Mouse (Mus musculus): ENCODE data around the gene Nit2. TPM values are rescaled to one million over a fixed set of nuclear protein-coding genes. Genes with fewer than 3 reads are reported as not detected.
A peak's percentile ranks its signal among the peaks of the same experiment; 100 is the strongest.

Gene Nit2
- polyA plus RNA-seq, 1 experiment from 2014 or later = 60.1 TPM

DNA sequence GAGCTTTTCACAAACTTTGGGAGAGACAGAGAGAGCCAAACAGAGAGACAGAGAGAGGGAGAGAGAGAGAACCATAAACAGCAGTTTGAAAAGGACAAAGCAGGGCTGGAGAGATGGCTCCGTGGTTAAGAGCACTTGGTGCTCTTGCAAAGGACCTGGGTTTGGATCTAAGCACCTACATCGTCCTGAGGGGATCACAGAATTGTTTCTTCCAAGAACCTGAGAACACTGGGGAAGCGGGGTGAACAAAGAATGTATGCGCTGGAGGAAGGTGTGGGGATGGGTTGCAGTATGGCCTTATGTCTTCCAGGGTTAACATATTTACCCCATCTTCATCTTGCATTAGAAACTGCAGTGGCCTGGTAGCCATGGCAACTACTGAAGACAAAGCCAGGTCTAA is 1.1 kb upstream of the Nit2 start:
- no peaks in the 10 kb centered on the region for H3K9me3 ChIP-seq (ENCODE audit: control insufficient read depth, low read length)
- ATAC-seq = no peak
- H3K9ac ChIP-seq (ENCODE audit: low read depth, low read length) = no peak overlapping the region
- H3K36me3 ChIP-seq (ENCODE audit: control insufficient read depth, insufficient read depth, low read length) = peaks cover 10% of the 10 kb centered on the region
- no peaks in the 10 kb centered on the region for H3K27me3 ChIP-seq (replicated peaks; ENCODE audit: control insufficient read depth, insufficient read depth, low read length)
- no peak overlapping the region for H3K27ac ChIP-seq (ENCODE audit: low read depth, low read length)
- 56% methylated on average over 4 of the region's 4 CpGs for WGBS
- no peak overlapping the region for H3K4me2 ChIP-seq (ENCODE audit: low read length)
- H3K4me3 ChIP-seq (ENCODE audit: low read length) = no peak overlapping the region
- no peaks in the 10 kb centered on the region for H3K4me1 ChIP-seq (ENCODE audit: control insufficient read depth, insufficient read depth, low read depth, low read length)

DNA sequence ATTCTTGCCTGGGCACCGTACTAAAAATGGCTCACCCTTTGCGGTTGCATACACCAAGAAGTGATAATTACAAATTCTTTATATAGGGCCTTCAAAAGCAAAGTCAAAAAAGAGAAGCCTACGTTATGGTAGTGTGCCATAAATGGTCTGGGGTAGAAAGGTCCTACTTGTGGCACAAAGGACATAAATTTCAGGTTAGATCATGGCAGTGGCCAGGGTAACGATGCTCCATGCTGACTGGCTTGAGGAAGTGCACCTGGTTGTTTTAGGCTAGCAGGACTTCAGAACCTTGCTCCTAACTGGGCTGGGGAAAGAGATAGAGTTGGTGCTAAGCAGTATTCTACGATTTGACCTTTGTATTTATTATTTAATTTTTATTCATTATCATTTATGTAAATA is 372 bp upstream of the Nit2 start:
- Histone ChIP-seq H3K9me3 (ENCODE audit: control insufficient read depth, low read length) (no peaks in the 10 kb centered on the region), H3K27ac (ENCODE audit: low read depth, low read length) (peak overlapping the region; percentile 89), H3K4me2 (ENCODE audit: low read length) (peak overlapping the region; percentile 85), H3K9ac (ENCODE audit: low read depth, low read length) (peak overlapping the region; percentile 88), H3K4me3 (ENCODE audit: low read length) (peak overlapping the region; percentile 93), H3K36me3 (ENCODE audit: control insufficient read depth, insufficient read depth, low read length) (peaks cover 10% of the 10 kb centered on the region), H3K4me1 (ENCODE audit: control insufficient read depth, insufficient read depth, low read depth, low read length) (no peaks in the 10 kb centered on the region), H3K27me3 (replicated peaks; ENCODE audit: control insufficient read depth, insufficient read depth, low read length) (no peaks in the 10 kb centered on the region)
- WGBS = 24% methylated on average over 5 of the region's 5 CpGs
- no peak for ATAC-seq

DNA sequence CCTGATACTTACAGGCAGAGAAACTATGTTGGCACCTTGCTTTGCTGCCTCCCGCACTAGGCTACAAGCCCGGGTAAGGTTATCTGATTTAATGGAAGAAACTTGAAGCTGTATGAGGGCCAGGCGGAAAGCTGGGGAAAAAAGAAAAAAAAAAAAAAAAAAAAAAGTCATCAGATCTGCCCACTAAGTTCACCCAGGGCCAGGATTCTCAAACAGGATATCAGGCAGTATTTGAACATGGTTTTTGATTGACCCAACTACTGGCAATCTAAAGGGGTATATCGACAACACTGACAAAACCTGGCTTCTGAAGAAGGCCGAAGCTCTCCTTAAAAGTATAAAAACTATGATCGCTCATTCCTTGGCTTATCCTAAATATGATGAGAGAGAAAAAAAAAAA is 1.1 kb downstream of the Nit2 start:
- Histone ChIP-seq H3K4me1 (ENCODE audit: control insufficient read depth, insufficient read depth, low read depth, low read length) (no peaks in the 10 kb centered on the region), H3K27ac (ENCODE audit: low read depth, low read length) (no peak overlapping the region), H3K36me3 (ENCODE audit: control insufficient read depth, insufficient read depth, low read length) (peaks cover 5% of the 10 kb centered on the region), H3K4me3 (ENCODE audit: low read length) (peak overlapping the region; percentile 93), H3K9me3 (ENCODE audit: control insufficient read depth, low read length) (no peaks in the 10 kb centered on the region), H3K27me3 (replicated peaks; ENCODE audit: control insufficient read depth, insufficient read depth, low read length) (no peaks in the 10 kb centered on the region), H3K4me2 (ENCODE audit: low read length) (peak overlapping the region; percentile 85), H3K9ac (ENCODE audit: low read depth, low read length) (no peak overlapping the region)
- WGBS = 89% methylated on average over 6 of the region's 6 CpGs
- ATAC-seq = no peak

DNA sequence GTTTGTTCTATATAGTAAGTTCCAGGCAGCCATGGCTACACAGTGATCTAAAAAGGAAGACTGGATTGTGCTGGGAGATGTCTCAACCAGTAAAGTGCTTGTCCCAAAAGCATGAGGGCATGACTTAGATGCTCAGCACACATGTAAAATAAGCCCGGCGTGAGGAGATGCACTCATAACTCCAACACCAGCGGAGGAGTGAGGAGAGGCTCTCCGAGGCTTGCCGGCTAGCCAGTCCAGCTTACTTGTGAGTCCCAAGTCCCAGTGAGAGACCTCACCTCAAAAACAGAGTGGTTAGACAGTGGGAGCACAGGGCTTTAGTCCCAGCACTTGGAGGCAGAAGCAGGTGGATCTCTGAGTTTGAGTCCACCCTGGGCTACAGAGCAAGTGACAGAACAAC is 2.0 kb downstream of the Nit2 start:
- Histone ChIP-seq H3K27ac (ENCODE audit: low read depth, low read length) (no peak overlapping the region), H3K27me3 (replicated peaks; ENCODE audit: control insufficient read depth, insufficient read depth, low read length) (no peaks in the 10 kb centered on the region), H3K36me3 (ENCODE audit: control insufficient read depth, insufficient read depth, low read length) (peaks cover under 1% of the 10 kb centered on the region; the same call in 1 of the 2 replicates), H3K4me3 (ENCODE audit: low read length) (no peak overlapping the region), H3K4me2 (ENCODE audit: low read length) (no peak overlapping the region), H3K9me3 (ENCODE audit: control insufficient read depth, low read length) (no peaks in the 10 kb centered on the region), H3K9ac (ENCODE audit: low read depth, low read length) (no peak overlapping the region), H3K4me1 (ENCODE audit: control insufficient read depth, insufficient read depth, low read depth, low read length) (no peaks in the 10 kb centered on the region)
- no peak for ATAC-seq
- WGBS = 100% methylated on average over 5 of the region's 5 CpGs

DNA sequence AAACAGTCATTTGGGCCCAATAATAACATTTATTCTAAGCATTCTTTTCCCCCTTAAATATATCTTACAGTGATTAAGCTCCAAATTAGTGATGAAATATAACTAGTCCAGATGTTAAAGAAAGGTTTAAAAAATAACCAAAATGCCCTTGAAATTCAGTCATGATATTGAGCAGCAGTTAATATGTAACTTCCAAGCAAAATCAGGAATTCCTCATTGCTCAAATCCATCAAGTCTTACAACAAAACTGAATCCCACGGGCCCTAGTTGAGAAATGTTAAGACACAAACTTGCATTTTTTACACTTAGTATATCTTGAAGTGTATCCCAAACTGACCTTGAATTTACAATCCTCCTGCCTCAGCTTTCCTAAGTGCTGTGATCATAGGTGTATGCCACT is 3.4 kb downstream of the Nit2 start:
- Histone ChIP-seq H3K9ac (ENCODE audit: low read depth, low read length) (no peak overlapping the region), H3K4me1 (ENCODE audit: control insufficient read depth, insufficient read depth, low read depth, low read length) (no peaks in the 10 kb centered on the region), H3K27me3 (replicated peaks; ENCODE audit: control insufficient read depth, insufficient read depth, low read length) (no peaks in the 10 kb centered on the region), H3K27ac (ENCODE audit: low read depth, low read length) (no peak overlapping the region), H3K36me3 (ENCODE audit: control insufficient read depth, insufficient read depth, low read length) (no peaks in the 10 kb centered on the region), H3K9me3 (ENCODE audit: control insufficient read depth, low read length) (no peaks in the 10 kb centered on the region), H3K4me3 (ENCODE audit: low read length) (no peak overlapping the region), H3K4me2 (ENCODE audit: low read length) (no peak overlapping the region)
- 97% methylated on average over 1 of the region's 1 CpGs for WGBS
- no peak for ATAC-seq

DNA sequence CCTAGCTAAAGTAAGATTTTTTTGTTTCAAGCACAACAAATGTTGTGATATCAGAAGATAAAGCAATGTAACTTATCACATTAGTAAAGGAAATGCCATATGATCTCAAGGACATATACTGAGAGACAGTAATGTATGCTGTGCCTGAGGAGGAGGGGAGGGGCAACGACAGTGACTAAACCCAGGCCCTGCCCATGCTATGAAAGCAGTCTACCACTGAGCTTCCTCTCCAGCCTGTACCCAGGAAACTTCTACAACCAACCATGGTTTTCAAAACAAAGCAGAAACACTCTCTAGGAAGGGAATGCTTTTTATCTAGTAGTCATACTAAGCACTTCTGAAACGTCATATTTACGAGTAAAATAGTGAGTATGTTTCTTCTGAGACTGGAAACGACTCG is 4.3 kb downstream of the Nit2 start:
- H3K4me3 ChIP-seq (ENCODE audit: low read length) = no peak overlapping the region
- no peak overlapping the region for H3K27ac ChIP-seq (ENCODE audit: low read depth, low read length)
- no peaks in the 10 kb centered on the region for H3K27me3 ChIP-seq (replicated peaks; ENCODE audit: control insufficient read depth, insufficient read depth, low read length)
- WGBS = 93% methylated on average over 5 of the region's 5 CpGs
- H3K9ac ChIP-seq (ENCODE audit: low read depth, low read length) = no peak overlapping the region
- H3K9me3 ChIP-seq (ENCODE audit: control insufficient read depth, low read length) = no peaks in the 10 kb centered on the region
- H3K36me3 ChIP-seq (ENCODE audit: control insufficient read depth, insufficient read depth, low read length) = peaks cover 4% of the 10 kb centered on the region; the same call in 1 of the 2 replicates
- no peaks in the 10 kb centered on the region for H3K4me1 ChIP-seq (ENCODE audit: control insufficient read depth, insufficient read depth, low read depth, low read length)
- H3K4me2 ChIP-seq (ENCODE audit: low read length) = no peak overlapping the region
- no peak for ATAC-seq

DNA sequence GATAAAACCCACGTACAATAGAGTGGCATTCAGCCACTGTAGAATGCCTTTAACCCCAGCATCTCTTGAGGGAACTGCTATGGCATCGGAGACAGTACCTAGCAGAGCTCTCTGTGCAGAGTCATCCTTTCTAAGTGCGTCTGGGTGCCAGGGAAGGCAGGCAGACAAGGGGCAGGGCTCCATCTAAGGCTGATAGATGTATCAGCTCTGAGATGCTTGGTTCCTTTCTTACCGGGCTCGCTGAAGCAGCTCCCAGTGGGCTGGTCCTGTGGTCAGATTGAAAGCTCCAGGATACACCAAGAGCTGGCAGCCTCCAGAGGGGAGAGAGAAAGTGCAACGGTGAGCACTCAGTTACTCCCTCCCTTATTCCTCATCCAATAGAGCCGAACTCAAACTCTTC is 7.3 kb downstream of the Nit2 start:
- Histone ChIP-seq H3K27me3 (replicated peaks; ENCODE audit: control insufficient read depth, insufficient read depth, low read length) (no peaks in the 10 kb centered on the region), H3K4me2 (ENCODE audit: low read length) (no peak overlapping the region), H3K36me3 (ENCODE audit: control insufficient read depth, insufficient read depth, low read length) (peaks cover 14% of the 10 kb centered on the region), H3K9ac (ENCODE audit: low read depth, low read length) (no peak overlapping the region), H3K4me3 (ENCODE audit: low read length) (no peak overlapping the region), H3K9me3 (ENCODE audit: control insufficient read depth, low read length) (no peaks in the 10 kb centered on the region), H3K4me1 (ENCODE audit: control insufficient read depth, insufficient read depth, low read depth, low read length) (no peaks in the 10 kb centered on the region), H3K27ac (ENCODE audit: low read depth, low read length) (no peak overlapping the region)
- ATAC-seq = no peak
- 65% methylated on average over 7 of the region's 7 CpGs for WGBS

DNA sequence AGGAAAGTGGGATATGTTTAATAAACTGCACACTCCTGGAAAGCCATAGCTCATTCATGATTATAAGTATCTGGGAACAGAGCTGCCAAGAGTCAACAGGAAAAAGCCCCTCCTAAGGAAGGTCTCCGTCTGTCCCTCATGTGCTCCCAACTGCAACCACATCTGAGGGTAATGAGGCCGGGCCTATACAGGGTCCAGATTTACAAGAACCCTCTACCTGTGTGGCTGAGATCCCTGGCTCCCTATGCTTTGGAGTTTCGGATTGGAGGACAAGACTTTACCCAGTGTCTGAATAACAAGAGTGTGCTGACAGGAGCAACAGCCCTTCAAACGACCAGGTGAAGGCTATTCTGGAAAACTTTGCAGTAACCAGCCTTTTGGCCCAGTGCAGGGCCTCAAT is 9.4 kb downstream of the Nit2 start:
- Histone ChIP-seq H3K4me2 (ENCODE audit: low read length) (no peak overlapping the region), H3K36me3 (ENCODE audit: control insufficient read depth, insufficient read depth, low read length) (peaks cover 20% of the 10 kb centered on the region), H3K9ac (ENCODE audit: low read depth, low read length) (no peak overlapping the region), H3K4me3 (ENCODE audit: low read length) (no peak overlapping the region), H3K4me1 (ENCODE audit: control insufficient read depth, insufficient read depth, low read depth, low read length) (no peaks in the 10 kb centered on the region), H3K27me3 (replicated peaks; ENCODE audit: control insufficient read depth, insufficient read depth, low read length) (no peaks in the 10 kb centered on the region), H3K9me3 (ENCODE audit: control insufficient read depth, low read length) (no peaks in the 10 kb centered on the region), H3K27ac (ENCODE audit: low read depth, low read length) (no peak overlapping the region)
- no peak for ATAC-seq
- 82% methylated on average over 4 of the region's 4 CpGs for WGBS

DNA sequence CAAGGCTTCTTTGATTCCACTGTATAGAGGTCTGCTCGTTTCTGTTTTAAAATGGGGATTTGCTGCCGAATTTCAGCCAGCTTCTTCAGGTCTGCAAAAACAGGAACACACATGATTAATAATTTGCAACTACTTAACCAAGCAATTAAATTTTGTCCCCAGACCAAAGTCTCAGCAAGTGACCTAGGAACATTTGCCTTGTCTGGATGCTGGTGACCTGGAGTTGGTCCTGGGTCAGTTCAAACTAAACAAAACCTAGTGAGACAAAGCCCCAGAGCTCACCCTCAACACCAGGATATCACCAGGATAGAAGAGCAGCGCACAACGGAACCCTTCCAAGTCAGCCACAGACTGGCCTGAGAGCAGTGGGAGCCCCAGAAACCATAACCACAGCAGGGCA is 10.1 kb downstream of the Nit2 start:
- ATAC-seq = no peak
- H3K4me1 ChIP-seq (ENCODE audit: control insufficient read depth, insufficient read depth, low read depth, low read length) = no peaks in the 10 kb centered on the region
- no peak overlapping the region for H3K4me2 ChIP-seq (ENCODE audit: low read length)
- no peaks in the 10 kb centered on the region for H3K27me3 ChIP-seq (replicated peaks; ENCODE audit: control insufficient read depth, insufficient read depth, low read length)
- no peak overlapping the region for H3K4me3 ChIP-seq (ENCODE audit: low read length)
- H3K9ac ChIP-seq (ENCODE audit: low read depth, low read length) = no peak overlapping the region
- 94% methylated on average over 4 of the region's 4 CpGs for WGBS
- H3K27ac ChIP-seq (ENCODE audit: low read depth, low read length) = no peak overlapping the region
- no peaks in the 10 kb centered on the region for H3K9me3 ChIP-seq (ENCODE audit: control insufficient read depth, low read length)
- H3K36me3 ChIP-seq (ENCODE audit: control insufficient read depth, insufficient read depth, low read length) = peaks cover 25% of the 10 kb centered on the region

DNA sequence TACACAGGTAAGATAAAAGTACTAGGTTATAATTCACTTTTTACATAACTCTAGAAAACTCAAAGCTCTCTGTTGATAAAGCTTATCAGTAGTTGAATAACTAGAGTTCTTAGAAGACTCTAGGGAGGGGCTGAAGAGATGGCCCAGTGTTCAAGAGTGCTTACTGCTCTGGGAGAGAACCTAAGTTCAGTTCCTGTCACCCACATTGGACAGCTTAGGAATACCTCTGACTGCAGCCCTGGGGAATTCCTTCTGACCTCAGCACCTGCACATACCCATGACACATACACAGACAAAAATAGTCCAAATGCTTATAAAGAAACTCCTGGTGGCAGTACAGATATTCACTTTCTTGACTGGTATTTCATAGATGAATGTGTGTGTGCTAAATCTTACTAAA is 11.2 kb downstream of the Nit2 start:
- Histone ChIP-seq H3K27ac (ENCODE audit: low read depth, low read length) (no peak overlapping the region), H3K36me3 (ENCODE audit: control insufficient read depth, insufficient read depth, low read length) (peaks cover 27% of the 10 kb centered on the region), H3K4me1 (ENCODE audit: control insufficient read depth, insufficient read depth, low read depth, low read length) (no peaks in the 10 kb centered on the region), H3K27me3 (replicated peaks; ENCODE audit: control insufficient read depth, insufficient read depth, low read length) (no peaks in the 10 kb centered on the region), H3K4me3 (ENCODE audit: low read length) (no peak overlapping the region), H3K9me3 (ENCODE audit: control insufficient read depth, low read length) (no peaks in the 10 kb centered on the region), H3K4me2 (ENCODE audit: low read length) (no peak overlapping the region), H3K9ac (ENCODE audit: low read depth, low read length) (no peak overlapping the region)
- ATAC-seq = no peak
